Mouse (Mus musculus): ENCODE results near the gene Nfam1. TPM values are rescaled to one million over a fixed set of nuclear protein-coding genes. Genes with fewer than 3 reads are reported as not detected.

The Nfam1 gene
- total and polyA plus RNA-seq, 3 experiments, result 0.04 to 0.81 (median 0.20) TPM

DNA sequence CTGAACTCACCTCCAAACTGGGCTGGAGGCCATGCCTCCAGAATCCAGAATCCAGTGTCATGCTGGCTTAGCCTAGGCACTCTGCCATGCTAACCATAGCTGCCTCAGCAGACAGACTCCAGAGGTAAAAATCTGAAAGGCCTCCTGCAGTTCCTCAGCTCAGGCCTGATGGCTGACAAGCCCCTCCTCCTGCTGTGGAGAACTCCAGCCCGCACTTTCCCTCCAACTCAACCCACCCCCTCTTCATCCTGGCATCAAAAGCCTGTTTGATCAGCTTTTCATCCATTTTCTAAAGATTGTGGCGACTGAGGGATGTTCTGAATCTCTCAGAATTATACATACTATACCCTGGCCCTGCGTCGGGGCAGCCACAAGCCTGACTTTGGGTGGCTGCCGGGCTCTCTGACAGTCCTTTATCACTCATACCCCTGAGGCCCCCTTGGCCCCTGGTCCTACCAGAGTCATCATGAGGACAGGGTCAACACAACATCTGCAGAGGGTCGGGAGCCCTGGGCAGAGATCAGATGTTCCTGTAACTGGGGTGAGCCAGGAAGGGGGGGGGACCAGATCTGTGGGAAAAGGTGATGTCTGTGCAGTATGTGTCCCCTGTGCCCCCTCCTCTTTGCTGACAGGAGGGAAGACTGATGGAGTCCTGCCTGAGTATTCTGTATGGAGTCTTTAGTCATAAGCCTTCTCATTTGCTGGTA, 9.7 kb upstream of the Nfam1 start:
- dilution Hi-C loops (cut with MboI; ENCODE audit: extremely low pct_ligation_motif_present, extremely low pct_unique_long_range_greater_than_20kb, low sequenced_read_pairs), result no loop called here
- no peaks in the 10 kb centered on the region for H3K79me2 ChIP-seq (replicated peaks; ENCODE audit: control insufficient read depth, extremely low read depth, insufficient read depth, poor library complexity, severe bottlenecking)
- H3K9ac ChIP-seq (ENCODE audit: insufficient read depth, low read depth), result no peak overlapping the region

DNA sequence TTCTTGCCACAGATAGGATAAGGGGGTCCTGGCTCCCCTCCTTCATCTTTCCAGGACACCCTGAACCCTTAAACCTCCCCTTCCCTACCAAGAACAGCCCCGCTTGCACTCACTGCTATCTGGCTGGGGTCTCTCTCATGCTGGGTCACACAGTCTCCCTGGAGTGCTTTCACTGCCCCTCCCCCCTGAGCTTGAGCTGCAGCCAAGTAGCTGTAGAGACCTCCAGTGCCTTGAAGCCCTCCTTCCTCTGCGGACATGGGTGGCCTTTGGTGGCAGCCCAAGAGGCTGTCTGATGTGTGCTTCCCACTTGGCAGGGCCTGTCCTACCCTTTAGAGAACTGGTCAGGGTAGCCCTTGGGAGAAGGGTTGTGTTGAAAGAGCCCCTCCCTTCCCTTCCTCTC, 7.0 kb upstream of the Nfam1 start:
- H3K9ac ChIP-seq (ENCODE audit: insufficient read depth, low read depth), result no peak overlapping the region
- no peak overlapping the region for H3K4me3 ChIP-seq (replicated peaks in 1 of 3; ENCODE audit: low read depth in 2 of 3, low read length in 2 of 3, poor library complexity in 1 of 3)
- H3K27me3 ChIP-seq (replicated peaks), result peaks cover 2% of the 10 kb centered on the region
- H3K4me1 ChIP-seq (ENCODE audit: control insufficient read depth in 1 of 2, insufficient read depth in 2 of 2), result peaks cover 21 to 50% of the 10 kb centered on the region in 2 experiments
- no peak for DNase-seq (ENCODE audit: extremely low read depth)
- no peaks in the 10 kb centered on the region for H3K36me3 ChIP-seq (replicated peaks in 1 of 2; ENCODE audit: control insufficient read depth in 1 of 2, insufficient read depth in 1 of 2, low read length in 1 of 2)
- dilution Hi-C loops (cut with MboI; ENCODE audit: extremely low pct_ligation_motif_present, extremely low pct_unique_long_range_greater_than_20kb, low sequenced_read_pairs), result no loop called here
- TF ChIP-seq MEF2A (IDR thresholded peaks at IDR 0.05; ENCODE audit: borderline replicate concordance, low read depth, low read length) (no peak), RAD21 (IDR thresholded peaks at IDR 0.05; ENCODE audit: low read depth, low read length) (no peak), TCF12 (IDR thresholded peaks at IDR 0.05; ENCODE audit: low read depth, low read length) (no peak), ETS1 (conservative IDR thresholded peaks at IDR 0.05; ENCODE audit: low read depth, low read length) (no peak), UBTF (IDR thresholded peaks at IDR 0.05; ENCODE audit: low read depth, low read length) (no peak), CTCF (conservative IDR thresholded peaks at IDR 0.05 in 1 of 2, IDR thresholded peaks at IDR 0.05 in 1 of 2; ENCODE audit: low read depth in 2 of 2, low read length in 2 of 2) (no peak), MAFK (IDR thresholded peaks at IDR 0.05; ENCODE audit: insufficient replicate concordance, low read length) (no peak), PAX5 (IDR thresholded peaks at IDR 0.05; ENCODE audit: low read length) (no peak), JUN (IDR thresholded peaks at IDR 0.05; ENCODE audit: insufficient read depth, low read depth, low read length) (no peak), KAT2A (IDR thresholded peaks at IDR 0.05; ENCODE audit: insufficient replicate concordance, low read length) (no peak), EP300 (IDR thresholded peaks at IDR 0.05; ENCODE audit: low read length) (no peak), GABPA (IDR thresholded peaks at IDR 0.05; ENCODE audit: insufficient replicate concordance, low read depth, low read length) (no peak), USF2 (conservative IDR thresholded peaks at IDR 0.05; ENCODE audit: low read depth, low read length) (no peak), NRF1 (IDR thresholded peaks at IDR 0.05; ENCODE audit: low read depth, low read length) (no peak), SIN3A (IDR thresholded peaks at IDR 0.05; ENCODE audit: low read length) (no peak), CHD2 (IDR thresholded peaks at IDR 0.05; ENCODE audit: low read length) (no peak), MXI1 (IDR thresholded peaks at IDR 0.05; ENCODE audit: low read depth, low read length) (no peak), ZMIZ1 (IDR thresholded peaks at IDR 0.05; ENCODE audit: low read depth, low read length) (no peak), SMC3 (IDR thresholded peaks at IDR 0.05; ENCODE audit: low read depth, low read length) (no peak), USF1 (IDR thresholded peaks at IDR 0.05; ENCODE audit: low read depth, low read length) (no peak)
- H3K27ac ChIP-seq (ENCODE audit: insufficient read depth, low read depth), result no peak overlapping the region
- no peak overlapping the region for H3K4me2 ChIP-seq (ENCODE audit: insufficient read depth, low read depth, poor library complexity, severe bottlenecking)
- in situ Hi-C loops (cut with MboI; ENCODE audit: low pct_ligation_motif_present, low pct_unique_long_range_greater_than_20kb, low sequenced_read_pairs), result loop anchor here (10.0 kb wide), 1 partner anchor 235 kb away; no protein-coding TSS in a partner anchor
- no peaks in the 10 kb centered on the region for H3K79me2 ChIP-seq (replicated peaks; ENCODE audit: control insufficient read depth, extremely low read depth, insufficient read depth, poor library complexity, severe bottlenecking)
- H3K9me3 ChIP-seq (replicated peaks; ENCODE audit: low read length), result peaks cover 4% of the 10 kb centered on the region

More for the DNA sequence above, 9.7 kb upstream of the Nfam1 start:
- no peak for DNase-seq (ENCODE audit: extremely low read depth)
- H3K4me2 ChIP-seq (ENCODE audit: insufficient read depth, low read depth, poor library complexity, severe bottlenecking), result no peak overlapping the region
- no peak overlapping the region for H3K27ac ChIP-seq (ENCODE audit: insufficient read depth, low read depth)
- peaks cover 14% of the 10 kb centered on the region for H3K9me3 ChIP-seq (replicated peaks; ENCODE audit: low read length)
- in situ Hi-C loops (cut with MboI; ENCODE audit: low pct_ligation_motif_present, low pct_unique_long_range_greater_than_20kb, low sequenced_read_pairs), result loop anchor here (10.0 kb wide), 1 partner anchor 238 kb away; no protein-coding TSS in a partner anchor
- H3K27me3 ChIP-seq (replicated peaks), result peaks cover 2% of the 10 kb centered on the region
- H3K4me1 ChIP-seq (ENCODE audit: control insufficient read depth in 1 of 2, insufficient read depth in 2 of 2), result peaks cover 12 to 24% of the 10 kb centered on the region in 2 experiments
- no peak overlapping the region for H3K4me3 ChIP-seq (replicated peaks in 1 of 3; ENCODE audit: low read depth in 2 of 3, low read length in 2 of 3, poor library complexity in 1 of 3)
- H3K36me3 ChIP-seq (replicated peaks in 1 of 2; ENCODE audit: control insufficient read depth in 1 of 2, insufficient read depth in 1 of 2, low read length in 1 of 2), result no peaks in the 10 kb centered on the region
- TF ChIP-seq NRF1 (IDR thresholded peaks at IDR 0.05; ENCODE audit: low read depth, low read length) (no peak), CHD2 (IDR thresholded peaks at IDR 0.05; ENCODE audit: low read length) (no peak), CHD1 (IDR thresholded peaks at IDR 0.05; ENCODE audit: low read depth, low read length) (no peak), POLR2AphosphoS2 (IDR thresholded peaks at IDR 0.05; ENCODE audit: low read depth, low read length) (no peak), BHLHE40 (IDR thresholded peaks at IDR 0.05; ENCODE audit: low read depth, low read length) (no peak), MAFK (IDR thresholded peaks at IDR 0.05; ENCODE audit: insufficient replicate concordance, low read length) (no peak), ETS1 (conservative IDR thresholded peaks at IDR 0.05; ENCODE audit: low read depth, low read length) (no peak), ZKSCAN1 (IDR thresholded peaks at IDR 0.05; ENCODE audit: borderline replicate concordance, low read depth, low read length) (no peak), RCOR1 (conservative IDR thresholded peaks at IDR 0.05; ENCODE audit: low read depth, low read length) (no peak), USF1 (IDR thresholded peaks at IDR 0.05; ENCODE audit: low read depth, low read length) (no peak), ZNF384 (IDR thresholded peaks at IDR 0.05; ENCODE audit: low read depth, low read length) (no peak)
